Mouse (Mus musculus) T-cell, adult 2 months (primary cell): Measurements from ENCODE around the gene Ctnnd1.

Experiments
- DNase-seq: peaks from one replicate; pipeline ENCODE4 v3.0.0; 2022; ENCODE audit warnings: low spot score

Ctnnd1 gene

GRCm38 (mm10) chr2:84647051-84647568 is 3.5 kb downstream of the Ctnnd1 start:
- no peak for DNase-seq

GRCm38 (mm10) chr2:84646138-84646537 is 4.4 kb downstream of the Ctnnd1 start:
- DNase-seq = no peak

- no peak for DNase-seq
Observed at GRCm38 (mm10) chr2:84640833-84641232, 9.7 kb downstream of the Ctnnd1 start.

- no peak for DNase-seq
Observed at GRCm38 (mm10) chr2:84638428-84639220, 11.9 kb downstream of the Ctnnd1 start.

- DNase-seq = no peak
Observed at GRCm38 (mm10) chr2:84637452-84638165, 13.0 kb downstream of the Ctnnd1 start.

GRCm38 (mm10) chr2:84636231-84636741 is 14.3 kb downstream of the Ctnnd1 start:
- no peak for DNase-seq

- DNase-seq = no peak
Observed at GRCm38 (mm10) chr2:84635611-84636010, 15.0 kb downstream of the Ctnnd1 start.

- DNase-seq = no peak
Observed at GRCm38 (mm10) chr2:84634934-84635482, 15.6 kb downstream of the Ctnnd1 start.

GRCm38 (mm10) chr2:84634006-84634405 is 16.6 kb downstream of the Ctnnd1 start:
- DNase-seq = no peak

GRCm38 (mm10) chr2:84632999-84633398 is 17.6 kb downstream of the Ctnnd1 start:
- no peak for DNase-seq

GRCm38 (mm10) chr2:84632001-84632400 is 18.6 kb downstream of the Ctnnd1 start:
- DNase-seq = no peak

GRCm38 (mm10) chr2:84627036-84627435 is 23.5 kb downstream of the Ctnnd1 start:
- DNase-seq = no peak

GRCm38 (mm10) chr2:84626366-84626975 is 24.1 kb downstream of the Ctnnd1 start:
- DNase-seq = no peak

GRCm38 (mm10) chr2:84624201-84624600 is 26.4 kb downstream of the Ctnnd1 start:
- no peak for DNase-seq

- no peak for DNase-seq
Observed at GRCm38 (mm10) chr2:84623428-84624119, 27.0 kb downstream of the Ctnnd1 start.

- DNase-seq = no peak
Observed at GRCm38 (mm10) chr2:84622668-84623067, 27.9 kb downstream of the Ctnnd1 start.

- no peak for DNase-seq
Observed at GRCm38 (mm10) chr2:84619646-84620340, 30.8 kb downstream of the Ctnnd1 start.

GRCm38 (mm10) chr2:84618914-84619313 is 31.7 kb downstream of the Ctnnd1 start:
- DNase-seq = no peak

- peak; percentile 45 for DNase-seq
Observed at GRCm38 (mm10) chr2:84617637-84618515, 32.7 kb downstream of the Ctnnd1 start.

- no peak for DNase-seq
Observed at GRCm38 (mm10) chr2:84612764-84613163, 37.8 kb downstream of the Ctnnd1 start.
